Mouse (Mus musculus) thymus, postnatal 14 days (tissue): ENCODE measurements around the gene Ndufs4.
"Not testable (repeated sequence)": the region's sequence is repeated elsewhere in the genome, so short reads cannot be mapped to it uniquely, and the experiment has no call there.

Experiments
- DNase-seq: peaks from one replicate; pipeline ENCODE4 v3.0.0; 2021

Ndufs4 gene

DNA sequence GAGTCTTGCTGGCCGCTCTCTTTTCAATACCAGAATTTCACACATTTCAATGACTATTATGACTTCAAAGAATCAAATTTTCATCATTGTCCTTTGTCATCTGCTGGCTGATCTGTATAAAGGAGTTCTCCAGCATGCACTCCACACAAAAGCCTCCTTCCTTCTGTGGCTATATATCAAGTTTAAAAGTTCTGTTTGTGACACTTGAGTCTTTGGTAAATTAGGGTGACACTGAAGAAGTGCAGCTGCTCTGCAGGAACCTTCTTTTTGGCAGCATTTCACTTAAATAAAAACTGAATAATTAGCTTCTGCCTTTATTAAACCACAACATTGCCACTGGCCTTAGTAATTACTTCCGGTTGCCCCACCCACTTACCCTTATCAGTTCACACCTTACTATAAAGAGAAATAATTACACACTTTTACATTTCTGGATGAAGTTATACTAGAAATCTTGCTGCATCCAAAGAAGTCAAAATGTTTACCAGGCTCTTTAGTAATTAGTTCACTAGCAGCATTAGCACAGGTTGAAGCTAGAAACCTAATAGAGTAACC is 68.1 kb downstream of the Ndufs4 start:
- no peak for DNase-seq

DNA sequence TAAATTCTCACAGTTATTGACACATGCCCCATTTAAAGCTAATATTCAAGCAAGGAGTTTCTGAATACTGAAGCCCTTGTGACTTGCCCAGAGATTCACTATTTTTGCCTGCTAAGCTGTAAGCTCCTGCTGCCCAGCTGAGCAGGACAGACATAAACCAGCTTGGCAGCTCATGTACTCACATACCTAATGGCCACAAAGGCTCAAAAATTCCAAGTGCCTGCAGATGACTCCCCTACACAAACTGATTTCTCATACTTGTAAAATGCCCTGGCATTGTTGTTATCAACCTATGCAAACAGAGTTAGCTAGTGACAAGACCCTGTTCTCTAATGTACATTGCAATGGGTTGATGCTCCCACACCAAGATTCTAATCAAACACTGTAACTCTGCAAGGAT is 68.9 kb downstream of the Ndufs4 start:
- DNase-seq: no peak

DNA sequence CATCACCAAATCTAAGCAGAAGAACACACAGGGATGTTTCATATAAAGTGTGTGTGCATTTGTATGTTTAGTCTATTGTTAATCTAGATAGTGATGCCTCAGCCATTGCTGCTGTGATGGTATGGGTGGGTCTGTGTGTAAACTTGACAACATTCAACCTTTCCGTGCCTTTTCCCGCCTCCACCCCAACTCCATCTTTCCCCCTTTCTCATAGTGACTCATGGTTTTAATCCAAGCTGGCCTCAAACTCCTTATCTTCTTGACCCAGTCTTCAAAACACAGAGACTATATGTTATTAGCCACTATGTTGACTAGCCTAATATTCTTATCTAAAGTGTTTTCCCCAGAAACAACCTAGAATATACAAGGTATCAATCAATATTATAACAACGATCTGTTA is 72.7 kb downstream of the Ndufs4 start:
- no peak for DNase-seq

DNA sequence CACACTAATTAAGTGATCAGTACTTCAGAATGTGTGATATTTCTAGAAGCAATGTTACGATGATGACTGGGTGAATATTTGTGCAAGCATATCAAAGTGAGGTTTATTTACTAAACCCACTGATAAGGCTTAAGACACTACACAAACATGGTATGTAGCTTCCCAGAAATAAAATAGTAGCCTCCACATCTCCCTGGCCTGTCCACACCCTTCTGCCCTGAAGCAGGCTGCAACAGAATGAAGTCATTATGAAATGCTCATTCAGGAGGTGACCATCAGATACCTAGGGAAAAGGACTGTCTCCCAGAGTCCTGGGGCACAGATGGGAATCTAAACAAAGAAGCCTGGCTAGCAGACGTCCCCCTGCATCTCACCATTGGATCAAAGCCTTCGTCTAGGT is 73.1 kb downstream of the Ndufs4 start:
- no peak for DNase-seq

DNA sequence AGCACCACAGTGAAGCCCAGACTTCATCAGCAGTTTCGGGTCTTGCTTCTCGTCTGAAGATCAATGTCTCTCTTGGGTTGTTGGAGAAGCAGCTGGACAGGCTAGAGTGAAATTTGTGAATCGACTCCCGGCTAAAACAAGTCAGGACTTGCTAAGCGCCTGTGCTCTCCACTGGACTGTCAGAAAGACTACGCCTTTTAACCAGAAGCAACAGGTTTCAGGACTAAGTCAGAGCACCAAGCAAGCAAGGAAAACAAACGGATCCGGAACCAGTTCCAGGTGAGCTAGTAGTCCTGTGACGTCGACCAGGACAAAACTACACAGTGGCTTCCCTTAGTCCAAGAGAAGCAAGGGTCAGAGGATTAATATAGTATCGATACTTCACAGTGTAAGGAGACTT is 77.5 kb downstream of the Ndufs4 start:
- DNase-seq: no peak

GRCm38 (mm10) chr13:114304684-114305083 is 83.4 kb downstream of the Ndufs4 start:
- DNase-seq: no peak

DNA sequence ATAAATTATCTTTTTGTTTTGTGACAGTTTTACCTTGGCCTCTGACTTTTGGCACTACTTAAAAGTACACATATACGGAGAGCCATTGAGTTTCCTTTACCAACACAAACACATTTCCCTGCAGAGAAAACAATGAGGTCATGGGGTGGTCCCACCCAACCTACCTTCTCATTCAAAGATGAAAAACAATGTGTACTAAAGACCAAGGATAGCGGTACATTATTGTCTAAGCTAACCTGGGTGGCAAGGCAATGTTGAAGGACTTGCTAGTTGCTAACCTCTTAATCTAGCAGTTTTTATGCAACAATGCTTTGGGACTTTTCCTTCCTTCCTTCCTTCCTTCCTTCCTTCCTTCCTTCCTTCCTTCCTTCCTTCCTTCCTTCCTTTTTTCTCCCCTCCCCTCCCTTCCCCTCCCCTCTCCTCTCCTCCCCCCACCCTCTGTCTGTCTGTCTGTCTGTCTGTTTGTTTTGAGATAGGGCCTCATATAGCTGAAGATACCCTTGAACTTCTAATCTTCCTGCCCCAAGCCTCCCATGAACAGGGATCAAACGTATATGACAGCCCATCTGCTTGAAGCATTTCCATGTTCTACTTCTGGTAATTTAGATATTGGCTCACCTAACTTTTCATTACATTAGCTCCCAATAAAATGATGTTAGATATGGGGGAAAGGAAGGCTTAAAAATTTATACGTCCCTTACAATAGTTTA is 84.4 kb downstream of the Ndufs4 start:
- no peak for DNase-seq

DNA sequence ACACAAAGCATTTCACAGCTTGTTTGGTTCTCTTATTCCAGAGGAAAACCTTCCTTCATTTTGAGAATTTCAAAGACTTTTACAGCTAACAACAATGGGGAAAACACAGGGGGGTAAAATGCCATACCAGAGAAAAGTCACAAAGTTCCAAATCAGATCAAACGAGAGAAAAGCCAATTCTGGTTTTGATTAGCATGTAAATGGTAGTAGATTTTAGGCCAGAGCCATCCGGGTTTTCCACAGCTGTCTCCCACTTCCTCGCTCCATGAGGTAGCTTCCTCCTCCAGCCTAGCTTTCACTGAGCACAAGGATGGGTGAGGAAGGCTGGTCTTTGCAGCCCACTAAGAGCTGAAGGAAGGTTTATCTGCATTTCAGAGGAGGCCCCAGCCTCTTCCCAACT is 90.3 kb downstream of the Ndufs4 start:
- DNase-seq: no peak

GRCm38 (mm10) chr13:114296556-114296955 is 91.5 kb downstream of the Ndufs4 start:
- no peak for DNase-seq

- DNase-seq: no peak
These were observed 98.6 kb downstream of the Ndufs4 start for GRCm38 (mm10) chr13:114289411-114289810.

GRCm38 (mm10) chr13:114288511-114288910 is 99.5 kb downstream of the Ndufs4 start:
- DNase-seq: no peak

- not testable (repeated sequence) for DNase-seq
These were observed 109.4 kb downstream of the Ndufs4 start for GRCm38 (mm10) chr13:114278690-114279089.

- no peak for DNase-seq
These were observed 110.8 kb downstream of the Ndufs4 start for GRCm38 (mm10) chr13:114277277-114277676.

- no peak for DNase-seq
These were observed 116.5 kb downstream of the Ndufs4 start for GRCm38 (mm10) chr13:114271410-114272105.

DNA sequence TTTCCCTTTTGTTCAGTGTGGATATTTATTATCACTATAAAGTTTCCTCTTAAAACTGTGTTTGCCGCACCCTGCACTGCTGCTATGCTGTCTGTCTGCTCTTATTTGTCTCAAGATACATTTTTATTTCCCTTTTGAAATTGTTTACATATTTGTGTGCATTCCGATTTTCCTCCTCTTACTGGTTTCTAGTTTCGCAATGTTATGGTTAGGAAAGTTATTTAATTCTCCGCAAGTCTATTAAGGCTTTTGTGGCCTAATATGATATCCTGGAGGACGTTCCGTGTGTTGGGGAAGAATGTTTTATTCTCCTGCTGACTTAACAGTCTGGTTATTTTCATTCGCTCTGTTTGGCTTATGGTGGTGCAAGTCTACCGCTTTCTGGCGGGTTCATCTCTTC is 120.3 kb downstream of the Ndufs4 start:
- no peak for DNase-seq

DNA sequence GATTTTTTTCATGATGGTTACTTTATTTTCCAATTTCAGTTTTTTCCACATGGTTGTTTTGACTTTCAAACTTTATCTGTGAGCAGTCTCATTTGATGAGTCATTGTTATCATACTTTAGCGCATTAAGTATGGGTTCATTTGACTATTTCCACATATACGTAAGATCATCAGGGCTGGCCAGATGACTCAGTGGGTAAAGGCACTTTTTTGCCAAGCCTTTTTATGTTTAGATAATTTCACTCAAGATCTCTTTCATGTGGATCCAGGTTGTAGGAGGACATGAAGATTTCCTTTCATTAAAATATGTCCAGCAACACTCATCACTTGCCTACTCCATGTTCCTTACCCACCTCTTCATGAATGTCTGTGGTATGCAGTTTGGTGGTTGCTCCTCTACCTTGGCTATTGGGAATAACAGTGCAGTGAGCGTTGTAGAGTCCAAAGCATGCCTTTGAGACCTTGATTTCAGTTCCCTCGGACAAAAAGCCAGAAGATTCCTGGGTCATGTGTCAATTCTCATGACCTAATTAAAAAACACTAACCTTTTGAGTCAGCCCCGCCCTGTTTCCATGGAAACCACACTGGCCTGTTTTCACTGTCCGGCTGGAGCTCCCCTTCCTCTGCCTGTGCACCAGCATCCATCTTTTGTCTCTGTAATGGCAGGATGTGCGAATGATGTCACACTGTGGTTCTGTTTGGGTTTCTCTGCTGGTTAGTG is 127.4 kb downstream of the Ndufs4 start:
- no peak for DNase-seq

GRCm38 (mm10) chr13:114254697-114255096 is 133.4 kb downstream of the Ndufs4 start:
- DNase-seq: no peak
